Mouse (Mus musculus) limb, embryonic 11.5 days (tissue): ENCODE measurements around the gene Cntnap5b. TPM values are rescaled to one million over a fixed set of nuclear protein-coding genes. Genes with fewer than 3 reads are reported as not detected.

Source experiments
- ATAC-seq: fragments of 200-750 bp; cut with Nextera tagmentation; 2 replicates; pipeline ENCODE4 v1.8.0; 2017; ENCODE audit warnings: low read depth; ENCODE audit not compliant: insufficient number of reproducible peaks, low FRiP score, low TSS enrichment
- DNase-seq: peaks from one replicate; pipeline ENCODE4 v3.0.0-alpha.2; 2015; ENCODE audit warnings: low spot score
- H3K27ac ChIP-seq: fragments of 300-500 bp; sonication (generic); replicated peaks from 2 replicates; pipeline ENCODE4 v1.5.1; 2014; ENCODE audit warnings: low read depth, mild to moderate bottlenecking, low read length
- H3K27me3 ChIP-seq: fragments of 300-500 bp; sonication (generic); 2 replicates; pipeline ENCODE4 v1.6.1; 2014; ENCODE audit warnings: mild to moderate bottlenecking, low read length, mixed read lengths; ENCODE audit not compliant: control insufficient read depth, insufficient read depth
- H3K36me3 ChIP-seq: fragments of 300-500 bp; sonication (generic); 2 replicates; pipeline ENCODE4 v1.6.1; 2014; ENCODE audit warnings: mild to moderate bottlenecking, low read length, moderate library complexity, mixed read lengths; ENCODE audit not compliant: control insufficient read depth, insufficient read depth
- H3K4me1 ChIP-seq: fragments of 300-500 bp; sonication (generic); 2 replicates; pipeline ENCODE4 v1.6.1; 2014; ENCODE audit warnings: low read length, mixed read lengths; ENCODE audit not compliant: control insufficient read depth, insufficient read depth
- H3K4me2 ChIP-seq: fragments of 300-500 bp; sonication (generic); 2 replicates; pipeline ENCODE4 v1.6.1; 2014; ENCODE audit warnings: low read depth, mild to moderate bottlenecking, moderate library complexity; ENCODE audit not compliant: severe bottlenecking
- H3K4me3 ChIP-seq: fragments of 300-500 bp; sonication (generic); 2 replicates; pipeline ENCODE4 v1.5.1; 2014; ENCODE audit warnings: low read depth, low read length
- H3K9ac ChIP-seq: fragments of 300-500 bp; sonication (generic); 2 replicates; pipeline ENCODE4 v1.6.1; 2014; ENCODE audit warnings: mild to moderate bottlenecking, low read length
- H3K9me3 ChIP-seq: fragments of 300-500 bp; sonication (generic); 2 replicates; pipeline ENCODE4 v1.6.1; 2016; ENCODE audit warnings: low read length; ENCODE audit not compliant: control insufficient read depth
- WGBS: fragments of 180-500 bp; shearing (Covaris S2); extraction: QIAGEN DNeasy Blood & Tissue Kit; methylation state at CpG from one replicate; pipeline ENCODE4 v1.1.7; 2014; 5-methylcytosine and 5-hydroxymethylcytosine counted together
- polyA plus RNA-seq: library from polyadenylated mRNA; unstranded; fragments of >200 nt; fragmentation: Nextera tagmentation; extraction: Ambion mirVana; gene quantifications from 2 replicates; pipeline ENCODE4 v1.2.1, GENCODE M21; 2014

Cntnap5b gene
- polyA plus RNA-seq, 1 experiment from 2014 or later, result not detected

- Histone ChIP-seq H3K4me2 (no peak overlapping the region), H3K27ac (no peak overlapping the region), H3K4me3 (no peak overlapping the region), H3K27me3 (no peaks in the 10 kb centered on the region), H3K4me1 (no peaks in the 10 kb centered on the region), H3K9ac (no peak overlapping the region), H3K36me3 (no peaks in the 10 kb centered on the region), H3K9me3 (no peaks in the 10 kb centered on the region)
- ATAC-seq, result no peak
- DNase-seq, result no peak
- 73% methylated on average over 1 of the region's 1 CpGs for WGBS
Measured at GRCm38 (mm10) chr1:100101017-100101416, 328.5 kb downstream of the Cntnap5b start.

DNA sequence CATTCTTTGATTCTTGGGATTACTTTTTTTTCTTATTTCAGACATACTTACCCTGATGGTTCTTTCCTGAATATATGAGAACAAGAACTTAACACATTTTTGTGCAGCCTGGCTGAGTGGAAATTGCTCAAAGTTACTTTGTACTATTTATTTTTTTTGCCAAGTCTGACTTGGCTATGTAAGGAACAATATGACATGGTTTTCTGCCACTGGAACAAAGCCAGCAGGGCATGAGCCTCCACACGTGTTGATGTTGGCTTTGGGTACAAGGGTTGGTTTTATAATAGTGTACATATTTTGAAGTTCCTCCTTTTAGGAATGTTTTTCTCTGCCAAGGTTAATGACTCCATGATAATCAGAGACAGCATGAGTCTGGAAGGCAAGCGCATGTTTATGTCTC, 331.8 kb downstream of the Cntnap5b start:
- 96% methylated on average over 2 of the region's 2 CpGs for WGBS
- Histone ChIP-seq H3K9ac (no peak overlapping the region), H3K27me3 (no peaks in the 10 kb centered on the region), H3K4me3 (no peak overlapping the region), H3K4me2 (no peak overlapping the region), H3K9me3 (no peaks in the 10 kb centered on the region), H3K27ac (no peak overlapping the region), H3K36me3 (no peaks in the 10 kb centered on the region), H3K4me1 (no peaks in the 10 kb centered on the region)
- DNase-seq (no peak), ATAC-seq (no peak)

DNA sequence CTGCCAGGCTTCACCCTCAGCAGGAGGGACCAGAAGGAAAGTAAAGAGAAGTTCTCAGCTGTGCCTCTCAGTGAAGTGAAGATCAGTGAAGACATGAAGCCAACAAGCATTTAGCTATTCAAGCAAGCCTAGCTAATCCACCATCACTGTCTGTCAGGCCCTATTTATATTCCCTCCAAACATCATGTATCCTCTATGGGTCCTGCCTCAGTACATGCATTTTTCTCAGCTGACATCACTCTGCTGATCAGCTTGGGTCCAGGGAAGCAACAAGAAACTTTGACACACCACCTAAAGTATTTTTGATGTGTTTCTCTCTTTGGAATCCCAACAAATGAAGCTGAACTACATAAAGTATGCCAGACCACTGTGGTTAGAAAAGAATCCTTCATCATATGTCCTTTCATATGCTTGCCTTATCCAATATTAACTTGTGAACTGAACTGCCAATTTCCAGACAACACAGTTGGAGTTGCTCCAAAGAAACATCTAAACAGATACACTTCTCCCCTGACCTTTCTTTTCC, 349.9 kb downstream of the Cntnap5b start:
- Histone ChIP-seq H3K4me1 (no peaks in the 10 kb centered on the region), H3K9ac (no peak overlapping the region), H3K4me3 (no peak overlapping the region), H3K27me3 (no peaks in the 10 kb centered on the region), H3K36me3 (no peaks in the 10 kb centered on the region), H3K27ac (no peak overlapping the region), H3K4me2 (no peak overlapping the region), H3K9me3 (no peaks in the 10 kb centered on the region)
- DNase-seq (no peak), ATAC-seq (no peak)

- H3K27ac ChIP-seq, result no peak overlapping the region
- WGBS, result 77% methylated on average over 2 of the region's 2 CpGs
- H3K9ac ChIP-seq, result no peak overlapping the region
- no peak overlapping the region for H3K4me2 ChIP-seq
- DNase-seq (no peak), ATAC-seq (no peak)
- no peaks in the 10 kb centered on the region for H3K27me3 ChIP-seq
- no peak overlapping the region for H3K4me3 ChIP-seq
- H3K9me3 ChIP-seq, result no peaks in the 10 kb centered on the region
- no peaks in the 10 kb centered on the region for H3K36me3 ChIP-seq
- H3K4me1 ChIP-seq, result no peaks in the 10 kb centered on the region
Measured at GRCm38 (mm10) chr1:100163588-100164357, 391.2 kb downstream of the Cntnap5b start.

DNA sequence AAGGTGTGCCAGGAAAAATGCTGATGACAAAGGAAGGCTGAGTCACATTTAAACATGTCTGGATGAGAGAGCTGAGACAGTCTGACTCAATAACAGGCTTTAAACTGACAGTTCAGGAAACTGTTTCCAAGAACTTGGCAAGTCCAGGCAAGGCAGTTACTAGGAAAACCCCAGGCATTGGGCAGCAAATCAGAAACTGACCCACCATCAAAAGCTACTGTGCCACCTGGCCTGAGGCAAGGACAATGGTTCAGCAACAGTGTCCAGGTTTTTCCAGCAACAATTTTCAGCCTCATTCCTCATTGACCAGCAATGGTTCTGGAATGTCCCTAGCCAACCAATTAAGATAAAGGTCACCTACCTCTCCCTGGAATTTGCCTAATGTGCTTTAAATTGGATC, 399.0 kb downstream of the Cntnap5b start:
- no peak overlapping the region for H3K4me3 ChIP-seq
- H3K36me3 ChIP-seq, result no peaks in the 10 kb centered on the region
- H3K9me3 ChIP-seq, result no peaks in the 10 kb centered on the region
- ATAC-seq, result no peak
- no peaks in the 10 kb centered on the region for H3K27me3 ChIP-seq
- H3K9ac ChIP-seq, result no peak overlapping the region
- DNase-seq, result no peak
- H3K27ac ChIP-seq, result no peak overlapping the region
- H3K4me1 ChIP-seq, result no peaks in the 10 kb centered on the region
- H3K4me2 ChIP-seq, result no peak overlapping the region

DNA sequence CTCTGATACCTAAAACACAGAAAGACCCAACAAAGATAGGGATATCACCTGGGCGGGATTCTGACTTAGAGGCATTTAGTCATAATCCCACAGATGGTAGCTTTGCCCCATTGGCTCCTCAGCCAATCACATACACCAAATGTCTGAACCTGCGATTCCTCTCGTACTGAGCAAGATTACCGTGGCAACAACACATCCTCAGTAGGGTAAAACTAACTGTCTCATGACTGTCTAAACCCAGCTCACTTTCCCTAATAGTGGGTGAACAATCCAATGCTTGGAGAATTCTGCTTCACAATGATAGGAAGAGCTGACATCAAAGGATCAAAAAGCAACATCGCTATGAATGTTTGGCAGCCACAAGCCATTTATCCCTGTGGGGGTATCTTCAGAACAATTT, 407.5 kb downstream of the Cntnap5b start:
- no peak overlapping the region for H3K4me3 ChIP-seq
- H3K36me3 ChIP-seq, result no peaks in the 10 kb centered on the region
- H3K27ac ChIP-seq, result no peak overlapping the region
- H3K9me3 ChIP-seq, result no peaks in the 10 kb centered on the region
- ATAC-seq (peak; percentile 100), DNase-seq (peak; percentile 89)
- no peaks in the 10 kb centered on the region for H3K27me3 ChIP-seq
- no peaks in the 10 kb centered on the region for H3K4me1 ChIP-seq
- 88% methylated on average over 5 of the region's 5 CpGs for WGBS
- no peak overlapping the region for H3K9ac ChIP-seq
- H3K4me2 ChIP-seq, result no peak overlapping the region

- Histone ChIP-seq H3K4me3 (no peak overlapping the region), H3K27me3 (no peaks in the 10 kb centered on the region), H3K9ac (no peak overlapping the region), H3K4me2 (no peak overlapping the region), H3K9me3 (no peaks in the 10 kb centered on the region), H3K36me3 (no peaks in the 10 kb centered on the region), H3K4me1 (no peaks in the 10 kb centered on the region), H3K27ac (no peak overlapping the region)
- peak; percentile 47 for DNase-seq
- WGBS, result 10% methylated on average over 5 of the region's 6 CpGs
- ATAC-seq, result peak; percentile 35; the same call in 1 of the 2 replicates
Measured at GRCm38 (mm10) chr1:100231980-100232608, 459.5 kb downstream of the Cntnap5b start.

DNA sequence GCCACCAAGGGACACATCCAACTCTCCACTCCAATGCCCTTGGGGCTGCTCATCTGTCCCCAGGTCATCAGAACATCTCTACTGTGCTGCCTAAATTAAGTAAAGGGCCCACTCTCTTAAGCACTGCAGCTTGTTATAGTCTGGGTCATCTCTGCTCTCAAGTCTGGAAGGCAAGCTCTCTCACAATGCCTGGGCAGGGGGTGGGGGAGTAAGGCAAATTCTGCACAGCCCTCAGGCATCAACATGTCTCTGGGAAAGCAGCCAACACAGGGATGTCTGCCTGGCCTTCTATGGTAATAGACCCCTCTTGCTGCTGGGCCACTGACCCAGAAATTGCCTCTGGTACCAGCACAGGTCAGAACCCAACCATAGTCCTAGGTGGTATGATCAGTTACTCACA, 479.4 kb downstream of the Cntnap5b start:
- no peaks in the 10 kb centered on the region for H3K36me3 ChIP-seq
- H3K4me2 ChIP-seq, result no peak overlapping the region
- DNase-seq (no peak), ATAC-seq (no peak)
- H3K9ac ChIP-seq, result no peak overlapping the region
- H3K4me1 ChIP-seq, result no peaks in the 10 kb centered on the region
- no peaks in the 10 kb centered on the region for H3K27me3 ChIP-seq
- no peaks in the 10 kb centered on the region for H3K9me3 ChIP-seq
- H3K4me3 ChIP-seq, result no peak overlapping the region
- no peak overlapping the region for H3K27ac ChIP-seq
